Mouse (Mus musculus) lung, embryonic 14.5 days (tissue): ENCODE results near the gene Selenok. TPM values are rescaled to one million over a fixed set of nuclear protein-coding genes. Genes with fewer than 3 reads are reported as not detected.

Experiments
- ATAC-seq: fragments of 200-750 bp; cut with Nextera tagmentation; 2 replicates; pipeline ENCODE4 v1.8.0; 2017; ENCODE audit warnings: mild to moderate bottlenecking, moderate TSS enrichment, moderate library complexity; ENCODE audit not compliant: insufficient read depth
- DNase-seq: peaks from one replicate; pipeline ENCODE4 v3.0.0-alpha.2; 2015
- H3K27ac ChIP-seq: fragments of 300-500 bp; sonication (generic); 2 replicates; pipeline ENCODE4 v1.5.1; 2014; ENCODE audit warnings: low read depth, mild to moderate bottlenecking, moderate library complexity
- H3K27me3 ChIP-seq: fragments of 300-500 bp; sonication (generic); 2 replicates; pipeline ENCODE4 v1.6.1; 2014; ENCODE audit warnings: low read length, control low read depth; ENCODE audit not compliant: insufficient read depth
- H3K36me3 ChIP-seq: fragments of 300-500 bp; sonication (generic); 2 replicates; pipeline ENCODE4 v1.6.1; 2014; ENCODE audit warnings: control low read depth; ENCODE audit not compliant: insufficient read depth
- H3K4me1 ChIP-seq: fragments of 300-500 bp; sonication (generic); 2 replicates; pipeline ENCODE4 v1.6.1; 2014; ENCODE audit warnings: antibody characterized with exemption, control low read depth; ENCODE audit not compliant: insufficient read depth
- H3K4me2 ChIP-seq: fragments of 300-500 bp; sonication (generic); 2 replicates; pipeline ENCODE4 v1.6.1; 2014; ENCODE audit warnings: mild to moderate bottlenecking
- H3K4me3 ChIP-seq: fragments of 300-500 bp; sonication (generic); 2 replicates; pipeline ENCODE4 v1.5.1; 2014; ENCODE audit warnings: low read depth, low read length
- H3K9ac ChIP-seq: fragments of 300-500 bp; sonication (generic); 2 replicates; pipeline ENCODE4 v1.6.1; 2014
- H3K9me3 ChIP-seq: fragments of 300-500 bp; sonication (generic); 2 replicates; pipeline ENCODE4 v1.6.1; 2016; ENCODE audit warnings: low read depth, low read length, control low read depth
- CTCF ChIP-seq: IDR thresholded peaks from 2 replicates; pipeline ENCODE4 v1.5.1; 2016; ENCODE audit warnings: antibody characterized with exemption, low read depth
- WGBS: fragments of 180-500 bp; shearing (Covaris S2); extraction: QIAGEN DNeasy Blood & Tissue Kit; methylation state at CpG from one replicate; pipeline ENCODE4 v1.1.7; 2014; 5-methylcytosine and 5-hydroxymethylcytosine counted together
- polyA plus RNA-seq: library from polyadenylated mRNA; unstranded; fragments of >200 nt; fragmentation: Nextera tagmentation; extraction: Ambion mirVana; gene quantifications from 2 replicates; pipeline ENCODE4 v1.2.1, GENCODE M21; 2014

Gene Selenok
- polyA plus RNA-seq, 1 experiment from 2014 or later: 189 TPM

DNA sequence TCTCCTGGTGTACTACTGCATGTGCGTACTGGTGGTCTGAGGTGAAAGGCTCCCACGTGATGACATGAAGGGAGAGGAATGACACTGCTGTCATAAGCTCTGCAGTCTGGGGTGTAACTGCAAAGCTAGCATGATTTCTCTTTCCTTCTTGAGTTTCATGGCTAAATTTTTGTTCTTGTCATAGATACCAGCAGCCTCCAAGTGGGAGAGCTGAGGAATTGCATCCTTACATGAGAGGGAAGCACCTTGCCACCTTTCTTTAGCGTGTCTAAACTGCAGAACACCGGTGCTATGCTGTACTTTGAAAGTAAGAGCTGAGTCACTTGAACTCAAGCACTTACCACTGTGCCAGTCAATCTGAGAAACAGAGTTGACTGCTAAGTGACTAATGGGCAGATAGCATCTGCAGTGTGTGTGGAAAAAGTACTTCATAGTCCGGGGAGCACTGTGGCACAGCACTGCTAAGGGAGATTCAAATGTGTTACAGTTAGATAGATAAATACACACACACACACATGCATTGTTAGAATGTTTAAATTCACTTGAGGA lies 21.3 kb upstream of the Selenok start:
- H3K9me3 ChIP-seq: no peaks in the 10 kb centered on the region
- H3K27ac ChIP-seq: no peak overlapping the region
- no peaks in the 10 kb centered on the region for H3K27me3 ChIP-seq
- H3K9ac ChIP-seq: no peak overlapping the region
- TF ChIP-seq CTCF: 0 out of 2 replicates have a peak, but pooled peaks have one; percentile 7
- WGBS: 53% methylated on average over 5 of the region's 5 CpGs
- H3K4me3 ChIP-seq: no peak overlapping the region
- DNase-seq: no peak
- no peak overlapping the region for H3K4me2 ChIP-seq
- H3K4me1 ChIP-seq: no peaks in the 10 kb centered on the region
- H3K36me3 ChIP-seq: no peaks in the 10 kb centered on the region
- ATAC-seq: no peak

DNA sequence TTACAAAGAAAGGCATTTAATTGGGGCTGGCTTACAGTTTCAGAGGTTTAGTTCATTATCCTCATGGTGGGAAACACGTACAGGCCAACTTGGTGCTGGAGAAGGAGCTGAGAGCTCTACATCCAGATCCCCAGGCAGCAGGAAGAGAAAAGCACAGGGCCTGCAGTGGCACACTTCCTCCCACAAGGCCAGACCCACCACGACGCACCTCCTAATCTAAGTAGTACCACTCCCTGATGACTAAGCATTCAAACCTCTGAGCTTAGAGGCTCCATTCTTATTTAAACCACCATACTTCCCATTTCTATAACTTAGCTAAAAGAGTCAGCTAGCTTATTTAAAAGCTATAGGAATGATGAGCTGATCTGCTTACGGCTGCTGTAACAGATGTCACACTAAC lies 17.3 kb upstream of the Selenok start:
- no peaks in the 10 kb centered on the region for H3K9me3 ChIP-seq
- H3K4me2 ChIP-seq: no peak overlapping the region
- WGBS: 70% methylated on average over 4 of the region's 4 CpGs
- H3K27ac ChIP-seq: no peak overlapping the region
- H3K36me3 ChIP-seq: no peaks in the 10 kb centered on the region
- ATAC-seq: no peak
- no peak overlapping the region for H3K9ac ChIP-seq
- H3K27me3 ChIP-seq: no peaks in the 10 kb centered on the region
- DNase-seq: no peak
- H3K4me3 ChIP-seq: no peak overlapping the region
- no peak for TF ChIP-seq CTCF
- no peaks in the 10 kb centered on the region for H3K4me1 ChIP-seq

DNA sequence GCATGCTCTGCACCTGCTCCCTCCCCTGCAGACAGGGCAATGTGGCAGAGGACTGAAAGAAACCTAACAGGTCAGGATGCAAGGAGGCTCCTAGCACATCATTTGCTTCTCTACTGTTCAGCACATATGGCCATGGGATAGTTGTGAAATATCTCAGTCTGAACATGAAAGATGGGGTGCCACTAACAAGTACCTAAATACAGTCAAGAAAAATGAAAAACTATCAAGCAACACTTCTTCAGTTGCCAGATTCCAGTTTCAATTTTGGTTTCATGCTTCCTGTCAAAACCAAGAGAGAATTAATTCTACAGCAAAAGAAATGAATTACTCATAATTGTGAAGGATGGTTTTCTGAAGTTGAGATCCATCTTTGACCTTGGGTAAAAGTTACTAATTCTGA lies 10.7 kb upstream of the Selenok start:
- H3K9ac ChIP-seq: no peak overlapping the region
- no peaks in the 10 kb centered on the region for H3K27me3 ChIP-seq
- H3K4me3 ChIP-seq: no peak overlapping the region
- H3K4me2 ChIP-seq: no peak overlapping the region
- no peak for TF ChIP-seq CTCF
- H3K4me1 ChIP-seq: no peaks in the 10 kb centered on the region
- no peak for DNase-seq
- no peak overlapping the region for H3K27ac ChIP-seq
- no peak for ATAC-seq
- H3K36me3 ChIP-seq: no peaks in the 10 kb centered on the region
- no peaks in the 10 kb centered on the region for H3K9me3 ChIP-seq

DNA sequence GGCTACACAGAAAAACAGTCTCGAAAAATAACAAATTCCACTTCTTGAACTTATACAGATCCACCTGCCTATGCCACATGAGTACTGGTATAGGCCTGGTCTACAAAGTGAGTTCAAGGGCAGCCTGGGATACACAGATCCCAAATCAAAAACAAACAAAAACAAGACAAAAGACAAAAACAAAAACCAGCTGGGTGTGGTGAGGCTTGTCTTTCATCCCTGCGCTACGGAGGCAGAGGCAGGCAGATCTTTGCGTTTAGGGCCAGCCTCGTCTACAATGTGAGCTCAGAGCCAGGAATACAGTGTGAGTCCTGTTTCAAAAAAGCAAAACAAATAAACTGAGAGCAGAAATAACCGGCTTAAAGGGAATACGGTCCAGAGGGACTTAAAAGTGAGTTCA lies 497 bp upstream of the Selenok start:
- Histone ChIP-seq H3K4me2 (peak overlapping the region; percentile 74), H3K27me3 (no peaks in the 10 kb centered on the region), H3K9ac (peak overlapping the region; percentile 48), H3K9me3 (no peaks in the 10 kb centered on the region), H3K4me1 (peaks cover 12% of the 10 kb centered on the region; the same call in 1 of the 2 replicates), H3K27ac (peak overlapping the region; percentile 73), H3K4me3 (peak overlapping the region; percentile 87), H3K36me3 (peaks cover 26% of the 10 kb centered on the region)
- ATAC-seq (peak; percentile 9; the same call in 1 of the 2 replicates), DNase-seq (no peak)
- no peak for TF ChIP-seq CTCF
- WGBS: 63% methylated on average over 7 of the region's 7 CpGs

DNA sequence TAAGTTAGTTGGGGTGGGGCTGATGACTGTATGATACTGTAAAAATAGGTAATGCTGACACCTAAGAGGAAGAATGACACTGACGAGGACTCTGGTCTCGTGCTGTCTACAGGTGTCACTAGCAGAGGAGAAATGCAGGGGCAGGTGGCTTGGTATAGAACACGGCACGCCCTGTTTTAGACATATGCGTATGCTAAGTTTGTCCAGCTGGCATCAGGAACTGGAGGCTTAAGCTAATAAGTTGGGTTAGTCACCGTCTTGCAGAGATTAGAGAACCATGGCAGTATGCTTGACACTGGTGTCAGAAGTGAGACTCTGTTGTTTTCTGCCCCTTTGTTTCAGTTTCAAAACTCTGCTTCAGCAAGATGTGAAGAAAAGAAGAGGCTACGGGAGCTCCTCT lies 3.3 kb downstream of the Selenok start:
- 92% methylated on average over 7 of the region's 7 CpGs for WGBS
- Histone ChIP-seq H3K4me1 (peaks cover 12% of the 10 kb centered on the region; the same call in 1 of the 2 replicates), H3K4me3 (no peak overlapping the region), H3K36me3 (peaks cover 51% of the 10 kb centered on the region), H3K4me2 (no peak overlapping the region), H3K27ac (no peak overlapping the region), H3K27me3 (no peaks in the 10 kb centered on the region), H3K9me3 (no peaks in the 10 kb centered on the region), H3K9ac (no peak overlapping the region)
- DNase-seq: no peak
- TF ChIP-seq CTCF: no peak
- no peak for ATAC-seq

DNA sequence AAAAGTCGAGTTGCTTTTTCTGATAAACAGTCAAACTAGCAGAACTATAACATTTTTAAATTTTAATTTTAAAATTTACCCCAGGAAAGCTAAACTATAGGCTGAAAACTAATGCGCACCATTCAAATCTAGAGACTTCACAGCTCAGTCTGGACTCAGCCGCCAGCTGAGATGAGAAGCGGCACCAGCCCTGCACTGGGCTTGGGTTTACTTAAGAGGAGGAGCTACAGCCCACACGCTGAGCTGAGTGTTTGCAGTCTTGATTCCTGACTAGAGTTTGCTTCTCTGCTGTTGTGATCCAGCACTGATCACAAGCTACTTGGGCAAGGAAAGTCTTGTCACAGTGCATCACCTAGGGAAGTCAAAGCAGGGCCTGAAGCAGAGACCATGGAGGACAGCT lies 3.9 kb downstream of the Selenok start:
- peaks cover 12% of the 10 kb centered on the region; the same call in 1 of the 2 replicates for H3K4me1 ChIP-seq
- no peak for TF ChIP-seq CTCF
- H3K9ac ChIP-seq: no peak overlapping the region
- no peak overlapping the region for H3K4me3 ChIP-seq
- H3K4me2 ChIP-seq: no peak overlapping the region
- ATAC-seq (no peak), DNase-seq (no peak)
- peaks cover 51% of the 10 kb centered on the region for H3K36me3 ChIP-seq
- no peak overlapping the region for H3K27ac ChIP-seq
- H3K9me3 ChIP-seq: no peaks in the 10 kb centered on the region
- 65% methylated on average over 5 of the region's 5 CpGs for WGBS
- no peaks in the 10 kb centered on the region for H3K27me3 ChIP-seq

DNA sequence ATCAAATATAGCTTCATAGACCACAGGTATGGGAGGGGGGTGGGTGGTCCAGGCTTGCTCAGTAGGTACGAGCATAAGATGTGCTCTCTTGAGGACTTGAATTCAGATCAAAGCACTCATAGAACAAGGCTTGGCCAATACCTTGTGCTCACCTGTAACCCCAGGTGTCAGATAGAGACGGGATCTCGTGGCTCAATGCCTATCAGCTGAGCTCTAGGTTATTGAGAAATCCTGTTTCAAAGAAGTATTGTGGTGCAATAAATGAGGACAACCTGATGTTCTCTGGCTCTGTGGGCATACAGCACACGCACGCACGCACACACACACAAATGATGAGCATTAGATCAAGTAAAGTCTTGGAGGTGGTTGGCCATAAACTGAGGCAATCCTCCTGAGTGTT lies 8.8 kb downstream of the Selenok start:
- Histone ChIP-seq H3K4me3 (no peak overlapping the region), H3K27ac (no peak overlapping the region), H3K27me3 (no peaks in the 10 kb centered on the region), H3K9me3 (no peaks in the 10 kb centered on the region), H3K36me3 (peaks cover 52% of the 10 kb centered on the region), H3K4me1 (peaks cover 8% of the 10 kb centered on the region; the same call in 1 of the 2 replicates), H3K4me2 (no peak overlapping the region), H3K9ac (no peak overlapping the region)
- WGBS: 92% methylated on average over 6 of the region's 6 CpGs
- ATAC-seq (no peak), DNase-seq (no peak)
- no peak for TF ChIP-seq CTCF
